Mouse (Mus musculus) heart, adult 9 months (tissue): ENCODE measurements at regions not wholly inside any gene's neighbourhood (a gene's known extent, or its start where the extent isn't known, plus 50 kb on each side); places are given as distances from the start of the nearest gene placed in this dataset.
A peak's percentile ranks its signal among the peaks of the same experiment; 100 is the strongest.

ENCODE experiments used
- DNase-seq, 2 experiments: peaks; one replicate each; pipeline ENCODE4 v3.0.0; 2022; ENCODE audit warnings: low spot score in 2 of 2

GRCm38 (mm10) chr2:33983112-33983748 is 95.5 kb upstream of the Mvb12b start:
- DNase-seq = no peak

DNA sequence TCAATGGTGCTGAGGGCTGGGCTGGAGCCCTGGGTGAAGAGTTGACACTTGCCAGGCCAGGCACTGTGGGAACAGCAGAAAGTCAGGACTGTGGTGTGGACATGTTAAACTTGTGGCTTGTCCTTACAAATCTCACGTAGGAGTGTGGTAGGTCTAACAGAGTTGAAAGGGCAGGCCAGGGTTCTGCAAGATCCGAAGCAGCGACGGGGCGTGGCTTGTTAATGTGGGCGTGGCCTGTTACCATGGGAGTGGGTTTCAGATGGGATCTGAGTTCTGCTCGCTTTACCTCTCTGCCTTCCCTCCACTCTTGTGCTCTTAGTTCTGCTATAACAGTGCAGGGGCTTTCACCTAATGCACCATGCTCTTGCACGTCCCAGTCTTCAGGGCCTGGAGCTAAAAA is 94.2 kb upstream of the Mvb12b start:
- DNase-seq = no peak

DNA sequence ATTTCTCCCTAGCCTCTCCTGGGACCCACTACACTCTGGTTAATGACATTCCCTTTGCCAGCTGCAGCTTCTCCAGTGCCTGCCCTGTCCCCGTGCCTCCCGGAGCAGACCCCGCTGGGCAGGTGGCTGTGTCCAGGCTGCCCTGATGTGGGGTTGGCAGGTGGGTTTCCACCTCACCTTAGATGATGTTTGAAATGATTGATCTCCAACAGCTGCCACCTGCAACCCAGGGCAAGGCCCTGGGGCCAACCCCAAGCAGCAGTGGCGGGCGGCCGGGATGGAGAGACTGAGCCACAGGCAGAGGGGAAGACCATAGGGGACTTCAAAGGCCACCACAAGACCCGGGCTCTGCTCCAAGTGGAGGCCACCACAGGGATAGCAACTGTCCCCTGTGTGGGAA is 93.6 kb upstream of the Mvb12b start:
- DNase-seq = no peak

GRCm38 (mm10) chr2:33980884-33981283 is 93.1 kb upstream of the Mvb12b start:
- no peak for DNase-seq

- no peak for DNase-seq
Observed at GRCm38 (mm10) chr2:33979276-33979675, 91.5 kb upstream of the Mvb12b start.

DNA sequence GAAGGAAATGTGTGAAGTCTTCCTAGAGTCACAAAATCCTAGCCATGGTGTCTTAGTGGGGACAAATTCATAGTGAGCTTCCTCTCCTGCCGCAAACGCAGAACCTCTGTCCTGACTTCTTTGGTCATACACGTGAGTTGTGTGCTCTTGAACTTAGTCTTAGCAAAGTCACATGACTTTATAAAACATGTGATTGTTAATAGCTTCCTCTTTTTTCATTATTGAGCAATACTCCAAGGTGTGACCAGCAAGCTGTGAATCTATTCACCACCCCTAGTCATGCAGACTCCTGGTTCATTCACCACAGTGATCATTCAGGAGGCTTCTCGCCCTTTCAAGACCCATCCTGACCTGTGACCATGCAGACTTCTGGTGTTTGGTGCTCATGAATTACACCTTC is 90.8 kb upstream of the Mvb12b start:
- no peak for DNase-seq

DNA sequence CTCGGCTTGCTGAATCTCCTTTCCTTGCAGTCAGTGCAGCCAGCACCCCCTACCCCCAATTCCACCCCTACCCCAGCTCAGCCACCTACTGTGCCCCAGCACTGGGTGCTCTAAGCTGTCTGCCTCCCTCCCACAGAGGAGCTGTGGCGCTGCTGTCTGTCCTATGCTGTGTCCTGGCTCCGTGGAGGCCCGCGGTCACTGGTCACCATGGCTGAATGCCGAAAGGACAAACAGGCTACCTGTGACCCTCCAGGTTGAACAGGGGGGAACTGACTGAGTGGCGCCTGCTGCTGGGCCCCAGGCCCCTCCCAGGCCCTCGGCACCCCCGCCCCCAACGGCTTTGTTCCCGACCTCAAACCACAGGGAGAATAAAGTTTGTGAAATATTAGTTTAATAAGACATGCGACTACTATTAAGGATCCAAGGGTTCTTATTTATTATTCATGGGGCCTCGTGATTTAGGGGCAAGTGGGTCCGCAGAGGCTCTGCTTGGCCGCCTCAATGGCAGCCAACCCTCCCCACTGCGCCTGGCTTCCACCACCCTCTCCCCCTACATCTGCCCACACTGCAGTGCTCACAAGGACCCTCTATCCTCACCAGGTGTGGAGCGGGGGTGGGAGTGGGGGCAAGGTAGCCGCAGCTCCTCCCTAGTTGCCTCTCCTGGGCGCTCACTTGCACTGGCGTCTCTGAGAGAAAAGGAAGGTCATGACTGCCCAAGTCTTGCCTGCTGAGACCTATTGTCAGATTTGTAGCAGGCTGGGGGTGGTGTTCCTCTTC is 90.0 kb upstream of the Mvb12b start:
- no peak for DNase-seq

DNA sequence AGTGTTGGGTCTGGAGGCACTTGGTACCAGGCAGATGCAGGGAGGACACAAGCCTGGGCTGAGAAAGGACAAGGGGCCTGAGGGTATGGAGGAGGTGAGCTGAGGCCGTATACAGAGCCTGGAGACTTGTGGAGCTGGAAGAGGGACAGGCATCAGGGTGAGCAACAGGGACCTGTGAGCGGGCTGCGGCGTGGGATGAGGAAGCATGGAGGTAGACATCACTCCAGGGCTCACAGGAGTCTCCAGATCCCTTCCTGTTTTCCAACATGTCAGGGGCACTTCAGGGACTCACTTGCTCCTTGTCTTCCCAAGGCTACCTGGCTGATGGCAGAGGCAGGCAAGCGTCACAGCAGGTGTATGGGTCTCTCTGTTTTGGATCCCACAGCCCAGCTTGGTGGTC is 89.4 kb upstream of the Mvb12b start:
- DNase-seq = no peak

GRCm38 (mm10) chr2:33976183-33976582 is 88.4 kb upstream of the Mvb12b start:
- no peak for DNase-seq

- DNase-seq = peak in 1 of 2 experiments; percentile 13
Observed at GRCm38 (mm10) chr2:33975423-33976127, 87.8 kb upstream of the Mvb12b start.

DNA sequence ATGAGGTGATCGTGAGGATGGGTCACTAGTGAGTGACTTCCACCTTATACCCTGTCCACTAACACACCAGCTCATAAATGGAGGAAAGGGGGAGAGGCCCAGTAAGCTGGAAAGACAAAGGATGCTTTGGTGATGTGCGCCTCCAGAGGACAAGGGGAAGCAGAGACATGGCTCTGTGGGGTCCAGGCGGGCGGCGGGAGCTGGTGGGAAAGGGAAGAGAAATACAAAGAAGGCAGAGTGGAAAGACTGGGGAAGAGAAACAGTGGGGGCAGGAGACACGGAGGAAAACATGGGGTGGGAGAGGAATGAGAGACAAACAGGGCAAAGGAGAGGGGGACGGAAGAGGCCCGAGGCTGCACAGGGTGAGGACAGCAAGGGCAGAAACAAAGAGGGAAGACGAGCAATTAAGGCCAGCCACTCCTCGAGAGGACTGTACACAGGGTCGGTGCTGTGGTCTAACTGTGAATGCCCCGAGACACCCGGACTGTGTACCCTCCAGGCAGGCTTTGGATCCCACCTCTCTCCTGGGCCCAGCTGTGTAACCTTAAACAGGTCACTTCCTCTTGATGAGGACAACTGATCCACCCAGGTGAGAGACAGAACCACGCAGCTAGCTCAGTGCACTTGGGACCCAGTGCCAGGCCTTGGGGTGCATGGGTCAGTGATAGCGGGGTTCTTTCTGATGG is 87.1 kb upstream of the Mvb12b start:
- no peak for DNase-seq

- no peak for DNase-seq
Observed at GRCm38 (mm10) chr2:33974031-33974430, 86.3 kb upstream of the Mvb12b start.

DNA sequence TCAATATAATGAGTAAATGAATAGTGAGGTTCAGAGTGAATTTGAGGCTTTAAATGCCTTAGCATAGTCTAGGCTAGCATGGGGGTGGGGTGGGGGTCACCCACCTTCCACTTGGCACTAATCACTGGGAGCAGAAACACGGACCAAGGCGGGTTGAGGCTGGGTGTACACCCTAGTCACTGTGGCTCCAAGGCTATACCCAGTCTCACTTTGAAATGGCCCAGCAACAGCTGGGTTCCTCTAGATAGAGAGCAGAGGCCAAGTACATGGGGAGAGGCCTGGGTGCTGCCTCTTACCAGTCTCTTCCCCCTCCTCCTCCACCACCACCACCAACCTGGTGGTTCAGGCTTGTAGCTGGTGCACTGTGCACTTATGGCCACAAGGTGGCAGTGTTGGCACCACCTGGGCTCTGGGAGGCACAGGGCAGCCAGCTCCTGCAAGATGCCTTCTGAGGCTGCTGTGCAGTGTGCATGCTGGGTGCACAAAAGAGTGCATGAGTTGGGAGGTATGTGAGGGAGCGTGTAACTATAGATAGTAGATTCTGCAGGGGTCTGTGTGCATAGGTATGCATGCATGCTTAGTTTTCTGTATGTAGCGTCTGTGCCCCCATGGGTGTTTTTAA is 85.6 kb upstream of the Mvb12b start:
- peak; percentile 49 to 63 for DNase-seq

DNA sequence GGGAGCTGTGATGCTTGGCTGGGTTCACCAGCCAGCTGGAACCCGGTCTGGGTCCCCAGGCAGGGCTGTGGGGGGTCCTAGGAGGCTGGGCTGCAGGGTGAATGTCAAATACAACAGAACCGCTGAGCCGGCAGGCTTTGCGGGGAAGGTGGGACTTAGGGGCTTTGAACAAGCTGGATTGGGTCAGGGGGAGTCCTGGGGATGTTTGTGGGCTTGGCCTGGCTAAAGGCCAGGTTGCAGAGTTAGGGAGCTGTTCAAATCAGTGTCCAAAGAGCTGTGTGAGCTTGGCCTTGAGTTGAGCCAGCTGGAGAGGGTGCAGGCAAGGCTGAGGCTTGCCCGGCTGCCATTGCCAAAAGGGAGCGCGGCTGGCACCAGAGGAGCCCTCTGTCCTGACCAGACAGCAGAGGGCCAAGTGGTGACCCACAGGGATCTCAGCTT is 79.3 kb upstream of the Mvb12b start:
- peak; percentile 5 to 17 for DNase-seq

DNA sequence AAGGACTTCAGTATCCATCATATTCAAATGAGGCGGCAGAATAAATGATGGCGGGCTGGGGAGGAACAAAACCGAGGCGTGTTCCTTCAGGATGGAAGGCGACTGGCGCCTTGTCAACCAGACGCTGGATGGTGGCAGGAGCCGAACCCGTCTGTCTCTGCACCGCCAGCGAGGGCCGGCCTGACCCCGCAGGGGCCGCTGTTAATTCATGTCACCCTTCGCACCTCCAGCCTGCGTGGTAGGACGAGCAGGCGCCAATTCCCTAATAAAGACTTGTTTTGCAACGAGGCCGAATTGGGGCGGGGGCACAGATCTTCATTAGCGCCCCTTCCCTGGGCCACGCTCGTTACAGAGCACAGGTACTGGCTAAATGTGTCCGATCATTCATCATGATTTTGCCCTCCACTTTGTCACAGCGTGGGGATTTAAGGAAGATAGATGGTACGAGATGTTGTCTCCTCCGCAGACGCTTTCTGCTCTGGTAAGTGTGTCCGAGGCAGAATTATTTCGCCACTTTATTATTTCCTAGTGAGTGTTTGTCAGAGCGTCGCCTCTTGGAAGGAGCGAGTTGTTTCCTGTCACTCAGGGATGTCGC is 78.7 kb upstream of the Mvb12b start:
- DNase-seq = no peak

GRCm38 (mm10) chr2:33964096-33964495 is 76.3 kb upstream of the Mvb12b start:
- DNase-seq = no peak

GRCm38 (mm10) chr2:33962355-33963037 is 74.8 kb upstream of the Mvb12b start:
- DNase-seq = no peak

DNA sequence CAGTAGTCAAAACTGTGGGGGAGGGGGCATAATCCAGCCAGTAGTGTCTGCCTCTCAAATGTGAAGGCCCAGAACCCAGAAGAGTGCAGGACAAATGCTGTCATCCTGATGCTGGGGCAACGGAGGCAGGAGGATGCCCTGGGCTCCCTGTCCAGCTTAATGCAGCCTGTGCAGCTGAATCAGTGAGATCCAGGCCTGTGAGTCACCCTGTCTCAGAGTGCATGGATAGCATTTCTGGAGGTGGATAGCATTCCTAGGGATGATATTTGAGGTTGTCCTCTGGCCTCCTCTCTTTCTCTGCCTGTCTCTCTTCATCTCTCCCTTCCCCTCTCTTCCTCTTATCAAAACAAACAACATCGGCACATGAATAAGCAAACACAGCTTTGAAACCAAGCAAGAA is 73.8 kb upstream of the Mvb12b start:
- no peak for DNase-seq

DNA sequence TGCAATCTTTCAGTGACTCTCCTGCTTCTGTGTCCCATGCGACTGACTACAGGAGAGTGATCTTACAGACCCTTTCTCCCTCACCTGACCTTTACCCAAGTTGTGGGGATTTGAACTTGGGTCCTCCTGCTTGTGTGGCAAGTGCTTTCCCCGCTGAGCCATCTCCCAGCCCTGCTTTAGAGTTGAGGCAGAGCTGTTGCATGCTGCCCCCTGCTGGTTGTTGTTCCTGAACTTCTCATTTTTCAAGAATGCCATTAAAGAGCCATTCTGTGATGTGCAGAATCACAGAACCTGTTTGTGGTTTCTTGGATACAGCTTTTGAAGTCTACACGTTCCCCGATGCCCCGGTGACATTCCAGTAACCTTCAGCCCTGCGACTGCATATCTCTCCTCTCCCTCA is 70.0 kb upstream of the Mvb12b start:
- DNase-seq = peak in 1 of 2 experiments; percentile 17

DNA sequence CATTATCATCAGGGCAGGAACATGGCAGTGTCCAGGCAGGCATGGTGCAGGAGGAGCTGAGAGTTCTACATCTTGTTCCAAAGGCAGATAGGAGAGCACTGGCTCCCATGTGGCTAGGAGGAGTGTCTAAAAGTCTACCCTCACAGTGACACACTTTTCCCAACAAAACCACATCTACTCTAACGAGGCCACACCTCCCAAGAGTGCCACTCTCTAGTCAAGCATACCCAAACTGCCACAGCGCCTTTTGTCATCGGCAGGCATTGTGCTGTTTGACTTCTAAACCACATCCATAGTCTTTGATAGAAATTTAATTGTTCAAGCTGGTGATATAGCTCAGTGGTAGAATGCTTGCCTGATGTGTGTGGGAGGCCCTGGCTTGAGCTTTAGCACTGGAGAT is 56.6 kb upstream of the Mvb12b start:
- no peak for DNase-seq

DNA sequence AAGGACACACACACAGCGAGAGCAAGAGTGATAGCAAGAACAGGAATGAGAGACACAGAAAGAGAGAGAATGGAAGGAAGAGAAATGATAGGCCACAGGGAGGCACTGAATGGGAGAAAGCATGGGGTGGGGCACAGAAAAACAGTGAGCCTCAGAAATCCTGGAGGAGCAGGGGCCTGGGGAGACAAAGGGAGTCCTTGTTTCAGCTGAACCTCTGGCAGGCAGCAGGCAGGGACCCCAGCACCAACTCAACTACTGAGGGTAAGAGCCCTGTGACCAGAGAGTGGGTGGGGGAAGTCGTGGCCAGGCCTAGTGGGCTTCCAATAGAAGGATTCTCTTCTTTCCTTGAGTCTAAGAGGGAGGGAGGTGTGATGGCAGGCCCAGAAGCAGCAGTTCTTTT is 54.3 kb upstream of the Mvb12b start:
- no peak for DNase-seq
